Mouse (Mus musculus): ENCODE measurements at regions not wholly inside any gene's neighbourhood (a gene's known extent, or its start where the extent isn't known, plus 50 kb on each side); places are given as distances from the start of the nearest gene placed in this dataset.

DNA sequence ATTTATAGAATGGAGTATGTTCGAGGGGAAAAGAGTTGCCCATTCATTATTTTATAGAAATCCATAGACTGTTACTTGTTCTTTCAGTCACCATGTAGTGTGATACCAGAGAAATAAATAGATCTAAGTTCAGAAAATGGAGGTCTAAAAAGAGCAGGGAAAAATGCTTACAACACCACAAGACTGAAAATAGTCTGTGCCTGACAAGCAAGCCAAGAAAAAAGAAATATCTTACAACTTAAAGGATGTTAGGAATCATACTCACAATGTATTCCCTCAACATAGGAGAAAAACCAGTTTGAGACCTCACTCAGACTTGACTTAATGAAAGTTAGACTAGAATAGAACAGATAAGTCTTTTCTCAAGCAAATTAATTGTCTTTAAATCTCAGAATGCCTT, 1486.6 kb upstream of the Sel1l start:
- Histone ChIP-seq H3K36me3 (ENCODE audit: control insufficient read depth, insufficient read depth, low read length) (no peaks in the 10 kb centered on the region), H3K27ac (replicated peaks; ENCODE audit: insufficient read depth, low read depth, low read length) (no peak overlapping the region), H3K4me3 (ENCODE audit: insufficient read depth, low read depth, low read length) (no peak overlapping the region), H3K27me3 (ENCODE audit: control insufficient read depth, insufficient read depth, low read length) (no peaks in the 10 kb centered on the region), H3K79me2 (ENCODE audit: control insufficient read depth, insufficient read depth, low read length) (no peaks in the 10 kb centered on the region), H3K4me1 (ENCODE audit: control insufficient read depth, insufficient read depth, low read length) (no peaks in the 10 kb centered on the region), H3K9ac (ENCODE audit: low read depth, low read length) (no peak overlapping the region)
- 79% methylated on average over 1 of the region's 1 CpGs for WGBS
- no peak for TF ChIP-seq CTCF (IDR thresholded peaks at IDR 0.05; ENCODE audit: low read depth, low read length)
- no peak for TF ChIP-seq POLR2A (IDR thresholded peaks at IDR 0.05; ENCODE audit: extremely low read depth, insufficient read depth, low read length)
- DNase-seq (ENCODE audit: extremely low read depth, low read depth, low spot score) = no peak

DNA sequence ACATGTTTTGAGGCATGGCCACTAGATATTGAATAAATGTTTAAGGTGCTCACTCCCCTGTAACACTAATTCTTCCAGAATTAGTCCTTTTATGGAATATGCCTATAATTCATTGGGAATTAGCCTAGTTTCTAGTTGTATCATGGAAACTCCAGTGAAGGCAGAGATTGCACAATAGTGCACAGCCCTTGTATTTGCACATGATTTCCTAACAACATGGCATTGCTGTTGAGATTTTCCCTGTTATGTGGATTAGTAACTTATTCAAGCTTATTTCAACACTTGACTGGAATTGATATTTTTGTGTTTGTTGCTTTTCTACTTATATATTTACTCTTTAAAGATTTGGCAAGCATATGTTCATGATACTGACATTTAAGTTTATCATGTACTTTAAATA, 1463.3 kb upstream of the Sel1l start:
- DNase-seq (ENCODE audit: extremely low read depth, low read depth, low spot score) = peak; percentile 91
- no peaks in the 10 kb centered on the region; the same call in 1 of the 2 replicates for H3K4me1 ChIP-seq (ENCODE audit: control insufficient read depth, insufficient read depth, low read length)
- no peaks in the 10 kb centered on the region for H3K79me2 ChIP-seq (ENCODE audit: control insufficient read depth, insufficient read depth, low read length)
- H3K27ac ChIP-seq (replicated peaks; ENCODE audit: insufficient read depth, low read depth, low read length) = no peak overlapping the region
- TF ChIP-seq CTCF (IDR thresholded peaks at IDR 0.05; ENCODE audit: low read depth, low read length) (no peak), POLR2A (IDR thresholded peaks at IDR 0.05; ENCODE audit: extremely low read depth, insufficient read depth, low read length) (no peak)
- H3K36me3 ChIP-seq (ENCODE audit: control insufficient read depth, insufficient read depth, low read length) = no peaks in the 10 kb centered on the region
- no peak overlapping the region for H3K4me3 ChIP-seq (ENCODE audit: insufficient read depth, low read depth, low read length)
- H3K9ac ChIP-seq (ENCODE audit: low read depth, low read length) = no peak overlapping the region
- no peaks in the 10 kb centered on the region for H3K27me3 ChIP-seq (ENCODE audit: control insufficient read depth, insufficient read depth, low read length)

DNA sequence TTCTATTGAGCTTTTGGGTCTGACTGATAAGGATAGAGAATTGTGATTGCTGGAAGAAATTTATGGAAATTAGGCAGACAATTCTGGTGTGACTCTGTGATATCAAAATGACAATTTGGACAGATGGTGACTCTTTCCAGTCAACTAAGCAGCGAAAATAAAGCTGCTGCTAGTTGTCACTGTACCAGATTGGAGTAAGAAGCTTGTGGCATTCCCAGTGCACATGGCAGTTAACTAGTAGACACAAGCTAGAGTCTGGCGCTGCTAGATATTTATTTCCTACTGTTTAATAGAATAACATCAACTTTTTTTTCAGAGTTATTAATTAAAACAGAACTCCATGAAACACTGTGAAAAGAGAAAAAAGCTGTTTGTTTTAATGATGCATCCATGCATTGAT, 1432.9 kb upstream of the Sel1l start:
- H3K4me3 ChIP-seq (ENCODE audit: insufficient read depth, low read depth, low read length) = no peak overlapping the region

GRCm38 (mm10) chr12:93273652-93274051, 1424.7 kb upstream of the Sel1l start:
- TF ChIP-seq CTCF (IDR thresholded peaks at IDR 0.05; ENCODE audit: low read depth, low read length) (no peak), POLR2A (IDR thresholded peaks at IDR 0.05; ENCODE audit: extremely low read depth, insufficient read depth, low read length) (no peak)
- DNase-seq (ENCODE audit: extremely low read depth, low read depth, low spot score) = peak; percentile 0
- H3K4me3 ChIP-seq (ENCODE audit: insufficient read depth, low read depth, low read length) = no peak overlapping the region
- no peaks in the 10 kb centered on the region for H3K27me3 ChIP-seq (ENCODE audit: control insufficient read depth, insufficient read depth, low read length)
- no peaks in the 10 kb centered on the region for H3K79me2 ChIP-seq (ENCODE audit: control insufficient read depth, insufficient read depth, low read length)
- no peak overlapping the region for H3K27ac ChIP-seq (replicated peaks; ENCODE audit: insufficient read depth, low read depth, low read length)
- H3K4me1 ChIP-seq (ENCODE audit: control insufficient read depth, insufficient read depth, low read length) = no peaks in the 10 kb centered on the region
- H3K36me3 ChIP-seq (ENCODE audit: control insufficient read depth, insufficient read depth, low read length) = no peaks in the 10 kb centered on the region
- 45% methylated on average over 2 of the region's 2 CpGs for WGBS
- H3K9ac ChIP-seq (ENCODE audit: low read depth, low read length) = no peak overlapping the region

More for the DNA sequence above, 1432.9 kb upstream of the Sel1l start:
- no peak overlapping the region for H3K9ac ChIP-seq (ENCODE audit: low read depth, low read length)
- H3K36me3 ChIP-seq (ENCODE audit: control insufficient read depth, insufficient read depth, low read length) = no peaks in the 10 kb centered on the region
- H3K27me3 ChIP-seq (ENCODE audit: control insufficient read depth, insufficient read depth, low read length) = no peaks in the 10 kb centered on the region
- no peak for DNase-seq (ENCODE audit: extremely low read depth, low read depth, low spot score)
- H3K27ac ChIP-seq (replicated peaks; ENCODE audit: insufficient read depth, low read depth, low read length) = no peak overlapping the region
- WGBS = 78% methylated on average over 2 of the region's 2 CpGs
- TF ChIP-seq CTCF (IDR thresholded peaks at IDR 0.05; ENCODE audit: low read depth, low read length) (no peak), POLR2A (IDR thresholded peaks at IDR 0.05; ENCODE audit: extremely low read depth, insufficient read depth, low read length) (no peak)
- H3K79me2 ChIP-seq (ENCODE audit: control insufficient read depth, insufficient read depth, low read length) = no peaks in the 10 kb centered on the region
- no peaks in the 10 kb centered on the region for H3K4me1 ChIP-seq (ENCODE audit: control insufficient read depth, insufficient read depth, low read length)

DNA sequence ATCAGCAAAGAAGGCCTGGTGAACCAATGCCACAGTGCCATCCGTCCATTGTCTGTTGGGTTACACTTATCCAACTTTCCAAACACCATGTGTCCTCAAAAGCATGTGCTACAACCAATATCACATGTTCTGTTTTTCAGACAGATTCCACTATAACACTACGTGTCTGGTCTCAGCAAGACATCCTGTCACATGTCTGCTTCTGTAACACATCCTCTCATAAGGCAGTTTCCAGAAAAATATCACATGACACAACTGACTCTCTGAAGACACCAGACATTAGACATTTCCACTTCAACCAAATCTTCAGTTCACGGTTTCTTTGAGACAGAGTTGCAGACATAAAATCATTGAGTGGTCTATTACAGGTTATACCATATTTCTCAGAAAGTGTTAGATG, 1381.3 kb upstream of the Sel1l start:
- WGBS = 70% methylated on average over 3 of the region's 3 CpGs
- Histone ChIP-seq H3K4me1 (ENCODE audit: control insufficient read depth, insufficient read depth, low read length) (no peaks in the 10 kb centered on the region), H3K9ac (ENCODE audit: low read depth, low read length) (no peak overlapping the region), H3K27ac (replicated peaks; ENCODE audit: insufficient read depth, low read depth, low read length) (no peak overlapping the region), H3K79me2 (ENCODE audit: control insufficient read depth, insufficient read depth, low read length) (no peaks in the 10 kb centered on the region), H3K4me3 (ENCODE audit: insufficient read depth, low read depth, low read length) (no peak overlapping the region), H3K27me3 (ENCODE audit: control insufficient read depth, insufficient read depth, low read length) (no peaks in the 10 kb centered on the region), H3K36me3 (ENCODE audit: control insufficient read depth, insufficient read depth, low read length) (no peaks in the 10 kb centered on the region)
- no peak for DNase-seq (ENCODE audit: extremely low read depth, low read depth, low spot score)
- TF ChIP-seq POLR2A (IDR thresholded peaks at IDR 0.05; ENCODE audit: extremely low read depth, insufficient read depth, low read length) (no peak), CTCF (IDR thresholded peaks at IDR 0.05; ENCODE audit: low read depth, low read length) (no peak)

GRCm38 (mm10) chr12:93226826-93227225, 1377.9 kb upstream of the Sel1l start:
- DNase-seq (ENCODE audit: extremely low read depth, low read depth, low spot score) = no peak
- 87% methylated on average over 1 of the region's 1 CpGs for WGBS
- Histone ChIP-seq H3K36me3 (ENCODE audit: control insufficient read depth, insufficient read depth, low read length) (no peaks in the 10 kb centered on the region), H3K4me1 (ENCODE audit: control insufficient read depth, insufficient read depth, low read length) (no peaks in the 10 kb centered on the region), H3K9ac (ENCODE audit: low read depth, low read length) (no peak overlapping the region), H3K4me3 (ENCODE audit: insufficient read depth, low read depth, low read length) (no peak overlapping the region), H3K27me3 (ENCODE audit: control insufficient read depth, insufficient read depth, low read length) (no peaks in the 10 kb centered on the region), H3K79me2 (ENCODE audit: control insufficient read depth, insufficient read depth, low read length) (no peaks in the 10 kb centered on the region), H3K27ac (replicated peaks; ENCODE audit: insufficient read depth, low read depth, low read length) (no peak overlapping the region)
- TF ChIP-seq CTCF (IDR thresholded peaks at IDR 0.05; ENCODE audit: low read depth, low read length) = no peak
- no peak for TF ChIP-seq POLR2A (IDR thresholded peaks at IDR 0.05; ENCODE audit: extremely low read depth, insufficient read depth, low read length)

All from liver, adult 2 months (tissue).